Mouse (Mus musculus) heart, embryonic 14.5 days (tissue): ENCODE results near the gene Olfr1388. TPM values are rescaled to one million over a fixed set of nuclear protein-coding genes. Genes with fewer than 3 reads are reported as not detected.
"Not testable (repeated sequence)": the region's sequence is repeated elsewhere in the genome, so short reads cannot be mapped to it uniquely, and the experiment has no call there.

Experiments used
- ATAC-seq: fragments of 200-750 bp; cut with Nextera tagmentation; 2 replicates; pipeline ENCODE4 v1.8.0; 2017; ENCODE audit warnings: low read depth, moderate TSS enrichment; ENCODE audit not compliant: insufficient number of reproducible peaks, insufficient read depth, low FRiP score
- H3K27ac ChIP-seq, 2 experiments: fragments of 200-500 bp in 1 of 2; fragments of 300-500 bp in 1 of 2; sonication (generic) in 1 of 2; replicated peaks in 1 of 2; 2 replicates each; pipeline ENCODE4 v1.5.1; 2012 to 2014; ENCODE audit warnings: low read depth in 2 of 2, low read length in 2 of 2, control low read depth in 1 of 2, mild to moderate bottlenecking in 1 of 2, mixed read lengths in 1 of 2; ENCODE audit not compliant: control insufficient read depth in 1 of 2, insufficient read depth in 1 of 2
- H3K27me3 ChIP-seq: fragments of 300-500 bp; sonication (generic); 2 replicates; pipeline ENCODE4 v1.6.1; 2014; ENCODE audit warnings: mild to moderate bottlenecking, low read length, control low read depth; ENCODE audit not compliant: control insufficient read depth, insufficient read depth
- H3K36me3 ChIP-seq: fragments of 300-500 bp; sonication (generic); 2 replicates; pipeline ENCODE4 v1.6.1; 2014; ENCODE audit warnings: mild to moderate bottlenecking, control low read depth, low read length, mixed read lengths; ENCODE audit not compliant: control insufficient read depth, insufficient read depth
- H3K4me1 ChIP-seq, 2 experiments: fragments of 200-500 bp in 1 of 2; fragments of 300-500 bp in 1 of 2; sonication (generic) in 1 of 2; 2 replicates each; pipeline ENCODE4 v1.6.1; 2012 to 2014; ENCODE audit warnings: low read length in 2 of 2, control low read depth in 1 of 2, mixed read lengths in 1 of 2; ENCODE audit not compliant: control insufficient read depth in 2 of 2, insufficient read depth in 2 of 2
- H3K4me2 ChIP-seq: fragments of 300-500 bp; sonication (generic); 2 replicates; pipeline ENCODE4 v1.6.1; 2014; ENCODE audit warnings: mild to moderate bottlenecking, low read length
- H3K4me3 ChIP-seq, 2 experiments: fragments of 200-500 bp in 1 of 2; fragments of 300-500 bp in 1 of 2; sonication (generic) in 1 of 2; 2 replicates each; pipeline ENCODE4 v1.5.1; 2012 to 2014; ENCODE audit warnings: low read length in 2 of 2, mild to moderate bottlenecking in 2 of 2, control low read depth in 1 of 2, low read depth in 1 of 2, moderate library complexity in 1 of 2; ENCODE audit not compliant: control insufficient read depth in 1 of 2, insufficient read depth in 1 of 2
- H3K9ac ChIP-seq: fragments of 300-500 bp; sonication (generic); 2 replicates; pipeline ENCODE4 v1.6.1; 2014; ENCODE audit warnings: mild to moderate bottlenecking, low read length
- H3K9me3 ChIP-seq: fragments of 300-500 bp; sonication (generic); 2 replicates; pipeline ENCODE4 v1.6.1; 2016; ENCODE audit warnings: low read length, control low read depth; ENCODE audit not compliant: control insufficient read depth
- WGBS: fragments of 180-500 bp; shearing (Covaris S2); extraction: QIAGEN DNeasy Blood & Tissue Kit; methylation state at CpG from one replicate; pipeline ENCODE4 v1.1.7; 2014; 5-methylcytosine and 5-hydroxymethylcytosine counted together
- polyA plus RNA-seq: library from polyadenylated mRNA; unstranded; fragments of >200 nt; fragmentation: Nextera tagmentation; extraction: Ambion mirVana; gene quantifications from 2 replicates; pipeline ENCODE4 v1.2.1, GENCODE M21; 2014

Gene Olfr1388
- polyA plus RNA-seq, 1 experiment from 2014 or later, result not detected

DNA sequence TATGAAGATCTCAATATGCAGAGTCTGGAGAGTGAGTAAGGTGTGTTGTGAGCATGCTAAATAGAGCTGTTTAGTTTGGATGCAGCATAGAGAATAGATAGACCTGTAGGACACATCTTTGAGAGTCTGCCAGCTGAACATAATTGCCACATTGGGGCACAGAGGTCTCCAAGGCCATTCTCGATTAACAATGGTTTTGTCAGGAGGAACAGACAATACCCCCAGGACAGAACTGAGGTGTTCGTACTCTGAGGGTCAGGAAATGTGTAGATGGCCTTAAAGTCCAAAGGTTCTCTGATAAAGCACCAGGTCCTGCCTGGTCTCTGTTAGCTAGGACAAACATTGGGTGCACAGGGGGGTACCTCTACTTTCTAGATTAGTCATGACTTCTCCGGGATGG is 28.3 kb downstream of the Olfr1388 start, which contains the start of gene Olfr1386:
TSS of gene Olfr1386 (plus strand) at position 301 of the 400 bp plus-strand sequence.
- not testable (repeated sequence) for H3K9me3 ChIP-seq, H3K27me3 ChIP-seq, H3K4me2 ChIP-seq, H3K9ac ChIP-seq, H3K36me3 ChIP-seq, H3K27ac ChIP-seq, ATAC-seq, H3K4me3 ChIP-seq, H3K4me1 ChIP-seq
- 82% methylated on average over 2 of the region's 3 CpGs for WGBS

DNA sequence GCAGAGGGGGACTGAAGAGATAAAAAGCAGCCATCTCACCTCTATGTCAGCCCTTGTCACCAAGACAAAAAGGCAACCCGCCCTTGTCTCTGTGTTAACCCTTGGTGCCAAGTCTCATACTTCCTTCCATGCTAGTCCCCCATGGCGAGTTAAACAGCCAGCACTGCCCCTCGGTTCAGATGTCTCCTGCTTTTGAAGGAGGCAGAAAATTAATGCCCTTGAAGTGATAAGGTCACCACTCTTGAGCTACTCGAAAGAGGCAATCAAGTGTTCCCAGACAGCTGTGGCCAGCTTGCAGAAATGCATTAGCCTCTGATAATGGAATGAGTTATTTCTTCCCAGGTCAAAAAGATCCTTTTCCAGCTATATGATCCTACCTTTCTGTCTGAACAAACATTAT is 49.5 kb downstream of the Olfr1388 start:
- Histone ChIP-seq H3K9ac (no peak overlapping the region), H3K9me3 (no peaks in the 10 kb centered on the region), H3K36me3 (no peaks in the 10 kb centered on the region), H3K4me3 (no peak overlapping the region), H3K27ac (no peak overlapping the region), H3K27me3 (no peaks in the 10 kb centered on the region), H3K4me1 (no peaks in the 10 kb centered on the region), H3K4me2 (no peak overlapping the region)
- no peak for ATAC-seq
- WGBS, result 46% methylated on average over 4 of the region's 4 CpGs

DNA sequence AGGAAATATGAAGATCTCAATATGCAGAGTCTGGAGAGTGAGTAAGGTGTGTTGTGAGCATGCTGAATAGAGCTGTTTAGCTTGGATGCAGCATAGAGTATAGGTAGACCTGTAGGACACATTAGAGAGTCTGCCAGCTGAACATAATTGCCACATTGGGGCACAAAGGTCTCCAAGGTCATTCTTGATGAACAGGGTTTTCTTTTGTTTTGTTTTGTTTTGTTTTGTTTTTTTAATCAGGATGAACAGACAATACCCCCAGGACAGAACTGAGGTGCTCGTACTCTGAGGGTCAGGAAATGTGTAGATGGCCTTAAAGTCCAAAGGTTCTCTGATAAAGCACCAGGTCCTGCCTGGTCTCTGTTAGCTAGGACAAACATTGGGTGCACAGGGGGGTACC is 52.3 kb downstream of the Olfr1388 start, which contains the start of gene Olfr1385:
TSS of gene Olfr1385 (plus strand) at position 301 of the 400 bp plus-strand sequence.
- H3K4me2 ChIP-seq, H3K4me1 ChIP-seq, H3K27ac ChIP-seq, H3K9me3 ChIP-seq, H3K9ac ChIP-seq, ATAC-seq, H3K4me3 ChIP-seq, H3K36me3 ChIP-seq, H3K27me3 ChIP-seq: not testable (repeated sequence)
- WGBS, result 61% methylated on average over 1 of the region's 1 CpGs

Other genes starting within 250 kb of the Olfr1388 start
- gene Btnl9, start 249.5 kb upstream of the Olfr1388 start, polyA plus RNA-seq, result 4.4 and 5.9 TPM in 2 replicates
- 30.3 and 32.2 TPM in 2 replicates for gene Zfp62, start 233.3 kb upstream of the Olfr1388 start, polyA plus RNA-seq
- 38.3 and 43.5 TPM in 2 replicates for gene Mgat1, start 192.4 kb upstream of the Olfr1388 start, polyA plus RNA-seq
- 0.18 and 0.35 TPM in 2 replicates for gene Olfr1393, start 158.3 kb upstream of the Olfr1388 start, polyA plus RNA-seq
- gene Olfr1392, start 151.3 kb upstream of the Olfr1388 start, polyA plus RNA-seq, result not detected in 2 replicates
- gene Olfr10, start 131.9 kb upstream of the Olfr1388 start, polyA plus RNA-seq, result not detected in 2 replicates
- gene Olfr1391, start 113.9 kb upstream of the Olfr1388 start, polyA plus RNA-seq, result not detected in 2 replicates
- gene Olfr1390, start 101.4 kb upstream of the Olfr1388 start, polyA plus RNA-seq, result not detected in 2 replicates
- not detected in 2 replicates for gene Olfr1389, start 13.6 kb upstream of the Olfr1388 start, polyA plus RNA-seq
- not detected in 2 replicates for gene Olfr1387, start 18.7 kb downstream of the Olfr1388 start, polyA plus RNA-seq
- not detected in 2 replicates for gene Olfr1386, start 28.4 kb downstream of the Olfr1388 start, polyA plus RNA-seq
- not detected in 2 replicates for gene Olfr1385, start 52.4 kb downstream of the Olfr1388 start, polyA plus RNA-seq
- gene Olfr1384, start 70.1 kb downstream of the Olfr1388 start, polyA plus RNA-seq, result not detected in 2 replicates
- not detected in 2 replicates for gene Olfr1383, start 83.0 kb downstream of the Olfr1388 start, polyA plus RNA-seq
- gene Olfr1382, start 91.6 kb downstream of the Olfr1388 start, polyA plus RNA-seq, result not detected in 2 replicates
- not detected in 2 replicates for gene Olfr1381, start 106.8 kb downstream of the Olfr1388 start, polyA plus RNA-seq
- not detected in 2 replicates for gene Olfr1380, start 120.3 kb downstream of the Olfr1388 start, polyA plus RNA-seq
- gene Flt4, start 172.6 kb downstream of the Olfr1388 start, polyA plus RNA-seq, result 9.3 and 10.0 TPM in 2 replicates
- 0.78 and 1.1 TPM in 2 replicates for gene Scgb3a1, start 227.0 kb downstream of the Olfr1388 start, polyA plus RNA-seq